Mouse (Mus musculus): ENCODE measurements at regions not wholly inside any gene's neighbourhood (a gene's known extent, or its start where the extent isn't known, plus 50 kb on each side); places are given as distances from the start of the nearest gene placed in this dataset.

DNA sequence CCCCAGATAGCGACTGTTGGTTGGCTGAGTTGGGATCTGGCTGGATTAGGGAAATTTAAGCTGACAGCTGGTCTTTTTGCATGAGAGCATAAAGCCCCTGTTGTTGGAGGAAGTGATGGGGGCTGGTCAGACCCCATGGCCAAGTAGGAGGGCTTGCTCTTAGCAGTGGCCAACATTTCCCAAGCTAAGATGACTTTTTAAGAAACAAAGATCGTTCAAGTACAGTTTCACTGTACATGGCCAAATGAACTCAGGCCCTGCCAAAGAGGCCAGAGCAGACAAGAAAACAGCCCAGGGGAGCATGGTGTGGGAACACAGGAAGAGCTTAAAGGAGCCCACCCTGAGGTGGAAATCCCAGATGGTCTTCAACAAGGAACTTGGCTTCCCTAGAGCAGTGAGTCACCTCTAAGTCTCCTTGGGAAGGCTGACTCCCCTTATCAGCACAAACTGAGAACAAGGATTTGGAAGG lies 128.0 kb upstream of the Ankrd55 start:
- H3K9ac ChIP-seq (ENCODE audit: low read depth, poor library complexity, severe bottlenecking) = no peak overlapping the region
- H3K4me1 ChIP-seq (ENCODE audit: control insufficient read depth, insufficient read depth, low read length) = no peaks in the 10 kb centered on the region
- H3K9me3 ChIP-seq (replicated peaks; ENCODE audit: control insufficient read depth, insufficient read depth, low read length, poor library complexity, severe bottlenecking) = no peaks in the 10 kb centered on the region
- H3K4me3 ChIP-seq (ENCODE audit: low read depth, low read length) = no peak overlapping the region
- no peak overlapping the region for H3K27ac ChIP-seq (ENCODE audit: insufficient read depth, low read length)
- no peak for TF ChIP-seq CTCF (IDR thresholded peaks at IDR 0.05; ENCODE audit: low read depth, low read length)
- 0 out of 2 replicates have a peak, but pooled peaks have one; percentile 10 for TF ChIP-seq EP300 (IDR thresholded peaks at IDR 0.05; ENCODE audit: insufficient read depth, low read depth, low read length)
- TF ChIP-seq POLR2A (IDR thresholded peaks at IDR 0.05; ENCODE audit: insufficient read depth, low read length) = no peak
- H3K36me3 ChIP-seq (ENCODE audit: control insufficient read depth, insufficient read depth, low read length, poor library complexity, severe bottlenecking) = no peaks in the 10 kb centered on the region
- no peaks in the 10 kb centered on the region for H3K27me3 ChIP-seq (ENCODE audit: control insufficient read depth, insufficient read depth, low read length, poor library complexity, severe bottlenecking)

DNA sequence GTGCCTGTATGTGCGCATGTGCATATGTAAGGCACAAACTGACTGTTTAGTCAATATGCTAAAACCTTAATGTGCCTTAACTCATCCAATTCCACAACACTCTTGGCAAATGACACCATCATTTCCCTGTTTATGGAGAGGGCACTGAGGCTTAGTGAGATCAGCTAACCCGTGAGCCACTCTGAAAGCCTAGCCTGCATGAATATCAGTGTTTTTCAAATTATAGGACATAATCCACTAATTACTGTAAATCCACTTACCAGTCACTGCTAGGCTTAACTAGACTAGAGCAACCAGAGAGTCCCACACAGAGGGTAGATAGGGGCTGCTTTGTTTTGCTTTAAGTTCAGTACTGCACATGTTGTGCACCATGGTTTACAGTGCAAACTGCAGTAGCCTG lies 127.5 kb upstream of the Ankrd55 start:
- H3K9me3 ChIP-seq (replicated peaks; ENCODE audit: control insufficient read depth, insufficient read depth, low read length, poor library complexity, severe bottlenecking) = no peaks in the 10 kb centered on the region
- no peak overlapping the region for H3K9ac ChIP-seq (ENCODE audit: low read depth, poor library complexity, severe bottlenecking)
- no peak overlapping the region for H3K27ac ChIP-seq (ENCODE audit: insufficient read depth, low read length)
- no peak overlapping the region for H3K4me3 ChIP-seq (ENCODE audit: low read depth, low read length)
- H3K27me3 ChIP-seq (ENCODE audit: control insufficient read depth, insufficient read depth, low read length, poor library complexity, severe bottlenecking) = no peaks in the 10 kb centered on the region
- H3K4me1 ChIP-seq (ENCODE audit: control insufficient read depth, insufficient read depth, low read length) = no peaks in the 10 kb centered on the region
- TF ChIP-seq EP300 (IDR thresholded peaks at IDR 0.05; ENCODE audit: insufficient read depth, low read depth, low read length) = no peak
- no peak for TF ChIP-seq CTCF (IDR thresholded peaks at IDR 0.05; ENCODE audit: low read depth, low read length)
- no peak for TF ChIP-seq POLR2A (IDR thresholded peaks at IDR 0.05; ENCODE audit: insufficient read depth, low read length)
- no peaks in the 10 kb centered on the region for H3K36me3 ChIP-seq (ENCODE audit: control insufficient read depth, insufficient read depth, low read length, poor library complexity, severe bottlenecking)

DNA sequence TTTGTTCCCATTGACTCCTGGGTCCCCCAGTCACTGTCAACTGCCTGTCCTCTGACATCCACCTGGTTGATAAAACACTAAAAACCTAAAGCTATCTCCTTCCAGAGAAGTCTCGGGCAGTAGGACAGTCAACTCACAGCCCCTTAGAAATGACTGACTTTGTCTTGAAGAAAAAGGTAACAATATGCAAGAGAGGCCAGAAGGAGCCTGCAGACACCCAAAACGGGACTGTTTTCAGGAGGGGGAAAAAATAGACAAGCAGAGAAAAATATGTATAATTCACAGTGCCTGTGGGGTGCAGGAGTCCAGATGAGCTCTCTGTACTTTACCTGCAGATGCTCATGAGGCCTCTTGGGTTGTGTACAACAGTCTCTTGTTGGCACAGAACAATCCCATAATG lies 126.4 kb upstream of the Ankrd55 start:
- no peak overlapping the region for H3K4me3 ChIP-seq (ENCODE audit: low read depth, low read length)
- no peak overlapping the region for H3K27ac ChIP-seq (ENCODE audit: insufficient read depth, low read length)

DNA sequence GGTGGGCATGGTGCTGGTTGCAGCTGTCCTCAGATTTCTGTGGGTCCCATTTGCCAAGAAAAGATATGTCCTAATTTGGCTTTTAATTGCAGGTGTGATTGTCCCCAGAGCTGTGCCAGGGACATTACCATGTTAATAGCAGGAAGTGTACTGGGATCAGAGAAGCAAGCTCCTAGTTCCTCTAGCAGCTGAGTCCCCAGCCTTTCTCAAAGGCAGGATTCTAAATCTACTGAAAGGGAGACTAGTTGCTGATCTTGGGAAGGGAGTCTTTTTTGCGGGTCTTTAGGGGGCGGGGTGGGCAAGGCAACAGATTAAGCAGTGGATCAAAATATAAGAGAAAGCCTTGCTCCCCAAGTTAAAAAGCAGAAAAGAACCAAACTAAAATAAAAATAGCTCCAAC lies 122.3 kb upstream of the Ankrd55 start:
- TF ChIP-seq CTCF (IDR thresholded peaks at IDR 0.05; ENCODE audit: low read depth, low read length) = no peak
- TF ChIP-seq POLR2A (IDR thresholded peaks at IDR 0.05; ENCODE audit: insufficient read depth, low read length) = no peak
- TF ChIP-seq EP300 (IDR thresholded peaks at IDR 0.05; ENCODE audit: insufficient read depth, low read depth, low read length) = no peak
- H3K27me3 ChIP-seq (ENCODE audit: control insufficient read depth, insufficient read depth, low read length, poor library complexity, severe bottlenecking) = no peaks in the 10 kb centered on the region
- no peaks in the 10 kb centered on the region for H3K4me1 ChIP-seq (ENCODE audit: control insufficient read depth, insufficient read depth, low read length)
- no peak overlapping the region for H3K4me3 ChIP-seq (ENCODE audit: low read depth, low read length)
- H3K27ac ChIP-seq (ENCODE audit: insufficient read depth, low read length) = no peak overlapping the region
- H3K9me3 ChIP-seq (replicated peaks; ENCODE audit: control insufficient read depth, insufficient read depth, low read length, poor library complexity, severe bottlenecking) = no peaks in the 10 kb centered on the region
- H3K9ac ChIP-seq (ENCODE audit: low read depth, poor library complexity, severe bottlenecking) = no peak overlapping the region
- no peaks in the 10 kb centered on the region for H3K36me3 ChIP-seq (ENCODE audit: control insufficient read depth, insufficient read depth, low read length, poor library complexity, severe bottlenecking)

More for the DNA sequence above, 126.4 kb upstream of the Ankrd55 start:
- no peaks in the 10 kb centered on the region for H3K27me3 ChIP-seq (ENCODE audit: control insufficient read depth, insufficient read depth, low read length, poor library complexity, severe bottlenecking)
- H3K9ac ChIP-seq (ENCODE audit: low read depth, poor library complexity, severe bottlenecking) = no peak overlapping the region
- H3K9me3 ChIP-seq (replicated peaks; ENCODE audit: control insufficient read depth, insufficient read depth, low read length, poor library complexity, severe bottlenecking) = no peaks in the 10 kb centered on the region
- no peaks in the 10 kb centered on the region for H3K36me3 ChIP-seq (ENCODE audit: control insufficient read depth, insufficient read depth, low read length, poor library complexity, severe bottlenecking)
- TF ChIP-seq CTCF (IDR thresholded peaks at IDR 0.05; ENCODE audit: low read depth, low read length) (no peak), EP300 (IDR thresholded peaks at IDR 0.05; ENCODE audit: insufficient read depth, low read depth, low read length) (no peak), POLR2A (IDR thresholded peaks at IDR 0.05; ENCODE audit: insufficient read depth, low read length) (no peak)
- H3K4me1 ChIP-seq (ENCODE audit: control insufficient read depth, insufficient read depth, low read length) = no peaks in the 10 kb centered on the region

DNA sequence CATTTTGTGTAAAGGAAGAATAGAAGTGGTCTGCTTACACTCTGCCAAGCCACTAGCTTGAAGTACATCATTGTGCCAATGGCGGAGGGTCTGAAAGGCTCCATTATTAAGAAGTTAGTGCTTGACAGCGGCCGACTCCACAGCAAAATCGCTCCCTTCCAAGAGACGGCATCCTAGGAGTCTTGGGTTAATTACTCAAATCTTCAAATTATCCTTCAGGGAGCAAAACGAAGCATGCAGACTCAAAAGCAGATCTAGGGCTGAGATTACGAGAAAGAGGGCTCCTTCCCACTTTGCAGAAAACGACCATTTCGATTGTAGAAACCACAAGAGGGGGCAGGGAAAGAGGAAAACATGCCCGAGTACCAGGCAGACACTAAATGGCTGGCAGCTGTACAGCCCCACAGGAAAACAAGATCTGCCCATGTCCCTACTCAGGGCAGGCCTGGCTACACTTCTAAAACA lies 121.9 kb upstream of the Ankrd55 start:
- no peak overlapping the region for H3K27ac ChIP-seq (ENCODE audit: insufficient read depth, low read length)
- no peaks in the 10 kb centered on the region for H3K4me1 ChIP-seq (ENCODE audit: control insufficient read depth, insufficient read depth, low read length)
- TF ChIP-seq CTCF (IDR thresholded peaks at IDR 0.05; ENCODE audit: low read depth, low read length) (no peak), POLR2A (IDR thresholded peaks at IDR 0.05; ENCODE audit: insufficient read depth, low read length) (no peak)
- H3K4me3 ChIP-seq (ENCODE audit: low read depth, low read length) = no peak overlapping the region
- H3K36me3 ChIP-seq (ENCODE audit: control insufficient read depth, insufficient read depth, low read length, poor library complexity, severe bottlenecking) = no peaks in the 10 kb centered on the region
- no peak overlapping the region for H3K9ac ChIP-seq (ENCODE audit: low read depth, poor library complexity, severe bottlenecking)
- H3K9me3 ChIP-seq (replicated peaks; ENCODE audit: control insufficient read depth, insufficient read depth, low read length, poor library complexity, severe bottlenecking) = no peaks in the 10 kb centered on the region
- no peaks in the 10 kb centered on the region for H3K27me3 ChIP-seq (ENCODE audit: control insufficient read depth, insufficient read depth, low read length, poor library complexity, severe bottlenecking)

DNA sequence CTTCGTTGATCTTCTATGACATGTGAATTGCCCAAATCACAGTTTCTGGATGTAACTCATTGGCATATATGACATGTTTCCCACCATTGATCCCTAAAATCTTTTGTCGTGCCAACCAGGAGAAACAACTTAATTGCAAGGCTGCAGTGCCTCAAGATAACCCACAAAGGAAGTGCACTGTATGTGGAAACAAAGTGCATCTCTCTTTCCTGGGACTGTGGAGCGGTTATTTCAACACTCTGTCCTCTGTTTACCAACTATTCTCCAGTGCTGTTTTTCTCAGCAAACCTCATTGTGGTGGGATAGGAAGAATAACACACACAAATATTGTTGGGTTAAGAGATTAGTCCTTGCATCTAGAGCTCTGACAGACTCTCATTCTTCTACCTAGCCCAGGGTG lies 119.8 kb upstream of the Ankrd55 start:
- Histone ChIP-seq H3K36me3 (ENCODE audit: control insufficient read depth, insufficient read depth, low read length, poor library complexity, severe bottlenecking) (no peaks in the 10 kb centered on the region), H3K4me1 (ENCODE audit: control insufficient read depth, insufficient read depth, low read length) (no peaks in the 10 kb centered on the region), H3K27ac (ENCODE audit: insufficient read depth, low read length) (no peak overlapping the region), H3K9me3 (replicated peaks; ENCODE audit: control insufficient read depth, insufficient read depth, low read length, poor library complexity, severe bottlenecking) (no peaks in the 10 kb centered on the region), H3K27me3 (ENCODE audit: control insufficient read depth, insufficient read depth, low read length, poor library complexity, severe bottlenecking) (no peaks in the 10 kb centered on the region), H3K4me3 (ENCODE audit: low read depth, low read length) (no peak overlapping the region), H3K9ac (ENCODE audit: low read depth, poor library complexity, severe bottlenecking) (no peak overlapping the region)
- TF ChIP-seq POLR2A (IDR thresholded peaks at IDR 0.05; ENCODE audit: insufficient read depth, low read length) = no peak

All from ES-Bruce4 (cell line).